Comparison of ENCODE assay signal across 8 mouse cellular contexts in the genomic region with DNA sequence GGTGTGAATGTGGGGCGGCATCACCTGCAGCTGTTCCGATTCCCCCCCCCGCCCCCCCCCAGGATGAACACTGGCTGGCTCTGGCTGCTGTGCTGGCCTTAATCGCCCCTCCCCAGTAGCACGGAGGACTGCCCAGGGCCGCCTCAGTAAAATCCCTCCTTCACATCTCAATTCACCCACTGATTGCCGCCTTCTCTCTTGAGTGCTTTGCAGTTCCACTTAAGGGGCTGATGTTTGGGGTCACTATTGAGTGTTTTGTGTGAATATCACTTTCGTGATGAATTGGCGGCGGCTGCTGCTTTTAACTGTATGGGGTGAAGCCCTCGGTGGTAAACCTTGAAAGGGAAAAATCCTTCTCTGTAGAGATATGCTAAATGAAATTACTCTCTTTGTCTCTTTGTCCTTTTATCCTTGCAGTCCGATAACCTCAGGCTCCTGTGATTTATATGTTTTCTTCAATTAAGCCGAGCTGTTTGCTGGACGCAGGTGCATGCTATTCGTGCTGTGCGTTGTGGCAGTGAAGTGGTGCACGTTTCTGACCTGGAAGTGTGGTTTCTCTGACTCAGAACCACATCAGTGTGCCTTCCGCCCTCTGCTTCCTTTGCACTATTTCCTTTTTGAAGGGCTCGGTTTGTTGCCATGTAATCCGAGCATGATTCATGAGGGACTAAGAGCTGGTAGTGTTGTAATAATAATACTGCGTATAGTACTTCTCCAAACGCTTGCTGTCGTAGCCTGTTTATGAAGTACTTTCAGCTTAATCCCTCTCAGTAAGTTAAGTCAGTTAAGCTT. TPM values are rescaled to one million over a fixed set of nuclear protein-coding genes. Genes with fewer than 3 reads are reported as not detected.
A peak's percentile ranks its signal among the peaks of the same experiment; 100 is the strongest.
DNase-seq lines count a peak whose midpoint lies in the region; TF ChIP-seq lines count a peak whose summit lies in the region.

No protein-coding gene starts in this region.

- 66% methylated on average over 23 of the region's 23 CpGs for WGBS in heart, embryonic 10.5 days

- no peaks in the 10 kb centered on the region for H3K4me1 ChIP-seq in CH12.LX (ENCODE audit: control insufficient read depth in 1 of 2, insufficient read depth in 2 of 2)
- peaks cover 38% of the 10 kb centered on the region for H3K4me1 ChIP-seq in brown adipose tissue, adult 24 weeks (ENCODE audit: control insufficient read depth, insufficient read depth, insufficient read length, low read length)
- peaks cover 48% of the 10 kb centered on the region for H3K4me1 ChIP-seq in heart, embryonic 10.5 days

- no peaks in the 10 kb centered on the region for H3K9me3 ChIP-seq in CH12.LX (replicated peaks; ENCODE audit: low read length)
- no peaks in the 10 kb centered on the region for H3K9me3 ChIP-seq in heart, embryonic 10.5 days

- peaks cover 6 to 25% of the 10 kb centered on the region in 2 experiments for H3K36me3 ChIP-seq in CH12.LX (replicated peaks in 1 of 2; ENCODE audit: control insufficient read depth in 1 of 2, insufficient read depth in 1 of 2, low read length in 1 of 2)
- peaks cover 24% of the 10 kb centered on the region for H3K36me3 ChIP-seq in heart, embryonic 10.5 days

- in situ Hi-C loops in CH12.LX (cut with MboI; ENCODE audit: low pct_ligation_motif_present, low pct_unique_long_range_greater_than_20kb, low sequenced_read_pairs): no loop called here

- dilution Hi-C loops in CH12.LX (cut with MboI; ENCODE audit: extremely low pct_ligation_motif_present, extremely low pct_unique_long_range_greater_than_20kb, low sequenced_read_pairs): no loop called here

- H3K79me2 ChIP-seq in CH12.LX (replicated peaks; ENCODE audit: control insufficient read depth, extremely low read depth, insufficient read depth, poor library complexity, severe bottlenecking): no peaks in the 10 kb centered on the region

- no peak for TF ChIP-seq EP300 in CH12.LX (IDR thresholded peaks at IDR 0.05; ENCODE audit: low read length)

- TF ChIP-seq RAD21 in CH12.LX (IDR thresholded peaks at IDR 0.05; ENCODE audit: low read depth, low read length): no peak

- H3K4me3 ChIP-seq in CH12.LX (replicated peaks in 1 of 3; ENCODE audit: low read depth in 2 of 3, low read length in 2 of 3, poor library complexity in 1 of 3): no peak overlapping the region
- peak overlapping the region; percentile 2; the same call in 1 of the 2 replicates for H3K4me3 ChIP-seq in brown adipose tissue, adult 24 weeks (ENCODE audit: insufficient read depth, low read depth, low read length)
- peak overlapping the region; percentile 24; the same call in 1 of the 2 replicates for H3K4me3 ChIP-seq in heart, embryonic 10.5 days

- no peak overlapping the region for H3K9ac ChIP-seq in CH12.LX (ENCODE audit: insufficient read depth, low read depth)

- no peak for TF ChIP-seq CTCF in CH12.LX (conservative IDR thresholded peaks at IDR 0.05 in 1 of 2, IDR thresholded peaks at IDR 0.05 in 1 of 2; ENCODE audit: low read depth in 2 of 2, low read length in 2 of 2)

- no peak overlapping the region for H3K4me2 ChIP-seq in CH12.LX (ENCODE audit: insufficient read depth, low read depth, poor library complexity, severe bottlenecking)

- TF ChIP-seq POLR2A in CH12.LX (IDR thresholded peaks at IDR 0.05; ENCODE audit: low read depth, low read length): no peak

- H3K27me3 ChIP-seq in CH12.LX (replicated peaks): no peaks in the 10 kb centered on the region
- no peaks in the 10 kb centered on the region for H3K27me3 ChIP-seq in heart, embryonic 10.5 days (ENCODE audit: insufficient read depth, poor library complexity, severe bottlenecking)

- DNase-seq in CH12.LX (ENCODE audit: extremely low read depth): no peak
- no peak for DNase-seq in heart, embryonic 10.5 days (ENCODE audit: low spot score)
- DNase-seq in kidney, adult 9 months: peak; percentile 56
- DNase-seq in lung, postnatal 36 days: peak; percentile 85
- DNase-seq in spleen, adult 18-20 months: peak; percentile 28 to 30
- DNase-seq in layer of hippocampus, postnatal 10 days (ENCODE audit: low spot score in 2 of 2): no peak
- DNase-seq in layer of hippocampus, adult 8-10 months (ENCODE audit: low spot score in 2 of 2): no peak

- no peak overlapping the region for H3K27ac ChIP-seq in CH12.LX (ENCODE audit: insufficient read depth, low read depth)
- H3K27ac ChIP-seq in brown adipose tissue, adult 24 weeks (replicated peaks; ENCODE audit: low read depth, low read length): peak overlapping the region; percentile 54
- H3K27ac ChIP-seq in heart, embryonic 10.5 days: peak overlapping the region; percentile 67; the same call in 1 of the 2 replicates

TF ChIP-seq in CH12.LX, 34 proteins besides CTCF, POLR2A, EP300 and RAD21:
- peak; percentile 33; the same call in 1 of the 2 replicates for TF ChIP-seq BHLHE40 (IDR thresholded peaks at IDR 0.05; ENCODE audit: low read depth, low read length)
- TF ChIP-seq TBP (conservative IDR thresholded peaks at IDR 0.05; ENCODE audit: low read depth, low read length): no peak

RNA-seq across cellular contexts. Expression of a gene that starts 46.6 kb away (rescaled TPM):
- 12.1 and 14.5 TPM in 2 replicates for total RNA-seq in CH12.LX (2012; rRNA removed)
- 6.3 and 8.5 TPM in 2 replicates for total RNA-seq in CH12.LX (2014; rRNA removed)
- 13.6 and 17.2 TPM in 2 replicates for polyA plus RNA-seq in CH12.LX (2012; ENCODE audit: insufficient read length, low read depth)
- 12.6 and 13.9 TPM in 2 replicates for polyA plus RNA-seq in brown adipose tissue, adult 24 weeks (2012; ENCODE audit: insufficient read depth, insufficient read length, missing spikeins)
- 56.9 and 62.4 TPM in 2 replicates for polyA plus RNA-seq in heart, embryonic 10.5 days (2016; fragmentation: Nextera tagmentation; extraction: Ambion mirVana)
- 10 to 100 TPM; 60.3 to 62.8 TPM for total RNA-seq in layer of hippocampus, postnatal 10 days (2021)
- total RNA-seq in layer of hippocampus, adult 8-10 months (2022): 10 to 100 TPM; 64.7 to 88.5 (median 75.6) TPM

RNA-seq across cellular contexts. Expression of a gene that starts 47.2 kb away (rescaled TPM):
- total RNA-seq in CH12.LX (2012; rRNA removed) (5.4 and 5.7 TPM in 2 replicates), CH12.LX (2014; rRNA removed) (2.2 and 2.8 TPM in 2 replicates)
- polyA plus RNA-seq in CH12.LX (2012; ENCODE audit: insufficient read length, low read depth): 12.1 and 13.3 TPM in 2 replicates
- 7.5 and 9.6 TPM in 2 replicates for polyA plus RNA-seq in brown adipose tissue, adult 24 weeks (2012; ENCODE audit: insufficient read depth, insufficient read length, missing spikeins)
- polyA plus RNA-seq in heart, embryonic 10.5 days (2016; fragmentation: Nextera tagmentation; extraction: Ambion mirVana): 10.0 and 10.3 TPM in 2 replicates
- total RNA-seq in layer of hippocampus, postnatal 10 days (2021): 10 to 100 TPM; 30.1 to 34.4 TPM
- total RNA-seq in layer of hippocampus, adult 8-10 months (2022): 10 to 100 TPM; 55.7 to 60.8 (median 59.1) TPM

Comparison
In these comparisons a context has a peak if more than half of its experiments do, and no peak if none do; other contexts are left out.
1. DNase-seq: peak in kidney, adult 9 months (single experiment), lung, postnatal 36 days (single experiment) and spleen, adult 18-20 months (2 of 2); none in CH12.LX (single experiment), heart, embryonic 10.5 days (single experiment), layer of hippocampus, postnatal 10 days (0 of 2) and layer of hippocampus, adult 8-10 months (0 of 2).
2. H3K4me3 ChIP-seq: peak in brown adipose tissue, adult 24 weeks (single experiment) and heart, embryonic 10.5 days (single experiment); none in CH12.LX (0 of 3).
3. RNA of a gene that starts 47.2 kb away (total RNA-seq): 55.7 to 60.8 TPM in layer of hippocampus, adult 8-10 months and 30.1 to 34.4 TPM in layer of hippocampus, postnatal 10 days; 2.2 to 5.7 TPM in CH12.LX; every median in the first group is over 4 times any median in the second.